Mouse (Mus musculus) stomach, postnatal 0 days (tissue): ENCODE data around the gene Cyfip2.

ENCODE experiments used
- CTCF ChIP-seq: IDR thresholded peaks from 2 replicates; pipeline ENCODE4 v1.5.1; 2016; ENCODE audit warnings: antibody characterized with exemption, low read depth, mild to moderate bottlenecking, moderate library complexity
- EP300 ChIP-seq: optimal IDR thresholded peaks from 2 replicates; pipeline ENCODE3; 2016; ENCODE audit warnings: antibody characterized with exemption

- TF ChIP-seq CTCF, result no peak
- TF ChIP-seq EP300, result no peak
Measured at GRCm38 (mm10) chr11:46314534-46314933, 1.9 kb upstream of the Cyfip2 start.
